Comparison of ENCODE assay signal across 43 mouse cellular contexts in the genomic region with DNA sequence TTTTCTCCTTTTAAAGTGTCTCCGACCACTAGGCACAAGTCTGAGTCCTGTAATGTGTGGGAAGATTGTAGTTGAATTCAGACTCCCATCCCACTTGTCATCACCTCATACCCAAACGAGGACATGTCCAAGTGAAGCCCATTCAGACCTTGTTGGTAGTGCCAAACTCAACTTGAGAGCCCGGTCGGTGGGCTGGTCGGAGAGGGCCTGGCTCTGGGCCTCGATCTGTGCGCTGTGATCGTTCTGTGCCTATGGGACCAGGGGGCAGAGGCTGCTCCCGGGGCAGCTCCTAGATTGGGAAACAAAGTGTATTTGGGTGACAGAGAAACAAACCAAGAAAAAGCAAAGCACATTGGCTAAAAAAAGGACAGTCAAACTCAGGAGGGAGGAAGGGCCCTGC. TPM values are rescaled to one million over a fixed set of nuclear protein-coding genes. Genes with fewer than 3 reads are reported as not detected.
"Had no signal": no experiment of that assay in that cellular context is flagged by ENCODE, and none has a peak within 500 bp of the region (broad histone marks: within the 10 kb centered on the region; RNA-seq: fewer than 3 reads in every experiment).

No protein-coding gene starts in this region.

- H3K27ac ChIP-seq: heart, embryonic 13.5 days; heart, embryonic 15.5 days; hindbrain, embryonic 10.5 days; hindbrain, embryonic 12.5 days; hindbrain, embryonic 13.5 days; hindbrain, embryonic 14.5 days; hindbrain, embryonic 15.5 days; hindbrain, postnatal 0 days; intestine, embryonic 15.5 days; kidney, embryonic 15.5 days; kidney, postnatal 0 days; layer of hippocampus, adult 2 months; left cerebral cortex, adult 2 months had no signal

- ATAC-seq: hindbrain, embryonic 16.5 days; hindbrain, postnatal 0 days; inflammation-experienced regulatory T-cells, adult 6 months; intestine, embryonic 15.5 days; intestine, embryonic 16.5 days; intestine, postnatal 0 days had no signal

- H3K9ac ChIP-seq: heart, embryonic 12.5 days; heart, embryonic 13.5 days; heart, embryonic 15.5 days; hindbrain, embryonic 12.5 days; hindbrain, embryonic 13.5 days; hindbrain, embryonic 14.5 days; hindbrain, embryonic 15.5 days; intestine, embryonic 15.5 days; kidney, embryonic 15.5 days had no signal

- H3K9me3 ChIP-seq: heart, embryonic 12.5 days; heart, embryonic 13.5 days; heart, embryonic 15.5 days; hindbrain, embryonic 10.5 days; hindbrain, embryonic 12.5 days; hindbrain, embryonic 13.5 days; hindbrain, embryonic 15.5 days; intestine, embryonic 15.5 days; kidney, embryonic 15.5 days had no signal

- H3K27me3 ChIP-seq: heart, embryonic 12.5 days; heart, embryonic 13.5 days; heart, embryonic 15.5 days; hindbrain, embryonic 12.5 days; hindbrain, embryonic 13.5 days; hindbrain, embryonic 15.5 days; intestine, embryonic 15.5 days; kidney, embryonic 15.5 days had no signal

- H3K4me1 ChIP-seq: heart, embryonic 12.5 days; heart, embryonic 13.5 days; heart, embryonic 15.5 days; hindbrain, embryonic 10.5 days; hindbrain, embryonic 12.5 days; hindbrain, embryonic 13.5 days; hindbrain, embryonic 15.5 days; intestine, embryonic 15.5 days; kidney, embryonic 15.5 days had no signal

- H3K4me3 ChIP-seq: heart, embryonic 12.5 days; heart, embryonic 13.5 days; heart, embryonic 15.5 days; hindbrain, embryonic 10.5 days; hindbrain, embryonic 12.5 days; hindbrain, embryonic 13.5 days; hindbrain, embryonic 15.5 days; intestine, embryonic 15.5 days; kidney, embryonic 15.5 days; layer of hippocampus, adult 2 months; left cerebral cortex, adult 2 months had no signal

- H3K4me2 ChIP-seq: heart, embryonic 12.5 days; heart, embryonic 13.5 days; heart, embryonic 15.5 days; hindbrain, embryonic 12.5 days; hindbrain, embryonic 13.5 days; hindbrain, embryonic 14.5 days; hindbrain, embryonic 15.5 days; intestine, embryonic 15.5 days; kidney, embryonic 15.5 days had no signal

- DNase-seq: heart, postnatal 10 days; heart, postnatal 14 days; heart, postnatal 36 days; heart, postnatal 4 days; kidney, adult 11 months; kidney, adult 18-20 months; kidney, adult 2 months; kidney, adult 8-10 months; kidney, adult 9 months; kidney, postnatal 10 days; kidney, postnatal 14 days; kidney, postnatal 25 days; kidney, postnatal 36 days; kidney, postnatal 4 days; layer of hippocampus, adult 9-11 months; layer of hippocampus, postnatal 36 days had no signal

RNA-seq across cellular contexts. Expression of gene Apom, which starts 21.2 kb away (rescaled TPM):
- total RNA-seq: heart, postnatal 10 days; heart, postnatal 14 days; heart, postnatal 25 days; heart, postnatal 36 days; heart, postnatal 4 days; hematopoietic stem cell, adult 5-6 weeks; layer of hippocampus, adult 18-20 months; layer of hippocampus, adult 8-10 months; layer of hippocampus, postnatal 10 days; layer of hippocampus, postnatal 14 days; layer of hippocampus, postnatal 25 days; layer of hippocampus, postnatal 36 days; left cerebral cortex, adult 18-20 months; left cerebral cortex, adult 2 months; left cerebral cortex, adult 8-10 months had no signal
- polyA plus RNA-seq: hindbrain, embryonic 12.5 days; hindbrain, embryonic 16.5 days; hindbrain, postnatal 0 days; inflammation-experienced regulatory T-cells, adult 6 months had no signal

RNA-seq across cellular contexts. Expression of gene Aif1, which starts 22.8 kb away (rescaled TPM):
- total RNA-seq: hematopoietic stem cell, adult 5-6 weeks had no signal
